Mouse (Mus musculus): ENCODE measurements around the gene Bglap3.
"Not testable (repeated sequence)": the region's sequence is repeated elsewhere in the genome, so short reads cannot be mapped to it uniquely, and the experiment has no call there.

Bglap3 gene

DNA sequence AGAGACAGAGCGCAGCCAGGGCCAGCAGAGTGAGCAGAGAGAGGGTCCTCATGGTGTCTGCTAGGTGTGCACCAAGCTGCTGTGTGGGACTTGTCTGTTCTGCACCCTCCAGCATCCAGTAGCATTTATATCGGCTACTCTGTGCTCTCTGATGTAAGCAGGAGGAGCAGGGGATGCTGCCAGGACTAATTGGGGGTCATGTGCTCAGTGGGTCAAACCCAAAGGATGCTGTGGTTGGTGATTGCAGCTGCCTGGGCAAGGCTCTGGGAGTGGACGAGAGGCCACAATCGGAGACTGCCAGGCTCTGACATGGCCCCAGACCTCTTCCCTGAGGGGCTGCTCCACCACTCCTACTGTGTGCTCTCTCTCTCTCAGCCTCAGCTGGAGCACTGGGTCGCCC, 6.1 kb upstream of the Bglap3 start, which contains the start of gene Bglap2:
Bglap2 (minus strand) TSS at position 101 of the 400 bp plus-strand sequence.
- in situ Hi-C loops (cut with MseI, MboI), result not testable (repeated sequence)

DNA sequence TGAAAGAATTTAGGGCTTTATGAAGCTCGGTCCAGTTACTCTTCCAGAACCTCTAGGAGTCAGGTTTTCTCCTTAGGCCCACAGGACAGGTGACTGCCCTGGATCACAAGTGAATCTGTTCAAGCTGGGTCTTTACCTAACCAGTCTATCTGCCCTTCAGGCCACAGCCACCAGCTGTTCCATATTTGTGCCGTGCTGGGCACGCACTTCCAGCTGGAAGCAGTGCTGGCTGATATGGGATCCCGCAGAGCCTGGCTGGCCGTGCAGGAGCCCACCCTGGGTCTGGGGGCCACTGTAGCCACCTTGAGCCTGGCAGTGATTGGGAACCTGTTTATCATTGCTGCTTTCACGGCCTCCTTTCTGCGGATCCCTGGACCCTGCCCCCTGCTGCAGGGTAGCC, 4.1 kb upstream of the Bglap3 start:
- in situ Hi-C loops (cut with MseI, MboI), result not testable (repeated sequence)

DNA sequence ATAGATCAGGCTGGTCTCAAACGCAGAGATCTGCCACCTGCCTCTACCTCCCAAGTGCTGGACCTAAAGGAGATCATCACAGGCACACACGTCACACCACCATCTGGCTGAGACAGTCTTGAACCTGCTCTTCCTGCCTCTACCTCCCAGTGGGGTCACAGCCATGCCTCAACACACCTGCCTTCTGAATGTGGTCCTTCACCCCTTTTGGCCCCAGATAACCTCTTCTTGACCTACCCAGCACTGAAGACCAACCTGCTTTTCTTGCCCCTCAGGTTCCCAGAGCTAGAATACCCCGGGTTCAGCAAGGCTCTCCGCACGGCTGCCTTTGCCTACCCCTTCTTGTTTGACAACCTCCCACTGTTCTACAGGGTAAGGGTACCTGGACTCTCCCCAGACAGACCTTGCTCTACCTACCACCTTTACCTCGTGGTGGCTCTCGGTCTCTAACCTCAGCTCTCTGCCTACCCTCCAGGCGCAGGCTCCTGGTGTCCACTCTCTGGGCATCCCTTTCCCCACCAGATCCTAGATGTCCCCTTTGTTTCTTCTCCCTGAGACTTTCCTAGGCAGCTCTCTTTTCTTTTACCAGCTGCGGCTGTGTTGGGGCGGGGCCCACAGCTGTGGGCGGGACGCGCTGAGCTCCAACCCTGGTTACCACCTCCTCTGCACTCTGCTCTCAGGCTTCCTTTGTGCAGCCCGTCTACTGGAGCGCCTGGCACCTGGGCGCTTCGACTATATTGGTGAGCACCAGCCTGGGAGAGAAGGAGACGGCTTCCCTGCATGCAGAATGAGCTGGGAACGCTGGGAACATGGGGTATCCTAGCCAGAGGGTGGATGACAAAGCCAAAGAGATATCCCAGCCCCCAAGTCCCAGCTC, 3.4 kb upstream of the Bglap3 start:
- in situ Hi-C loops (cut with MseI, MboI), result not testable (repeated sequence)

DNA sequence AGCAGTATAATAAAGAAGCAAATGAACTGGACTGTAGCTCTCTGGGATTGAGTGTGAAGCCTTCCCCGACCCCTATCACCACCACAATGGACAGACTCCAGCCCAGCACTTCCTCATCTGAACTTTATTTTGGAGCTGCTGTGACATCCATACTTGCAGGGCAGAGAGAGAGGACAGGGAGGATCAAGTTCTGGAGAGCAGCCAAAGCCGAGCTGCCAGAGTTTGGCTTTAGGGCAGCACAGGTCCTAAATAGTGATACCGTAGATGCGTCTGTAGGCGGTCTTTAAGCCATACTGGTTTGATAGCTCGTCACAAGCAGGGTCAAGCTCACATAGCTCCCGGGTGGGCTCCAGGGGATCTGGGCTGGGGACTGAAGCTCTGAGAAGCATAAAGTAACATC, 4.0 kb downstream of the Bglap3 start:
- in situ Hi-C loops (cut with MseI, MboI), result not testable (repeated sequence)

DNA sequence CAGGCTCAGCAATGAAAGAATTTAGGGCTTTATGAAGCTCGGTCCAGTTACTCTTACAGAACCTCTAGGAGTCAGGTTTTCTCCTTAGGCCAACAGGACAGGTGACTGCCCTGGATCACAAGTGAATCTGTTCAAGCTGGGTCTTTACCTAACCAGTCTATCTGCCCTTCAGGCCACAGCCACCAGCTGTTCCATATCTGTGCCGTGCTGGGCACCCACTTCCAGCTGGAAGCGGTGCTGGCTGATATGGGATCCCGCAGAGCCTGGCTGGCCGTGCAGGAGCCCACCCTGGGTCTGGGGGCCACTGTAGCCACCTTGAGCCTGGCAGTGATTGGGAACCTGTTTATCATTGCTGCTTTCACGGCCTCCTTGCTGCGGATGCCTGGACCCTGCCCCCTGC, 5.0 kb downstream of the Bglap3 start:
- in situ Hi-C loops (cut with MseI, MboI), result not testable (repeated sequence)

DNA sequence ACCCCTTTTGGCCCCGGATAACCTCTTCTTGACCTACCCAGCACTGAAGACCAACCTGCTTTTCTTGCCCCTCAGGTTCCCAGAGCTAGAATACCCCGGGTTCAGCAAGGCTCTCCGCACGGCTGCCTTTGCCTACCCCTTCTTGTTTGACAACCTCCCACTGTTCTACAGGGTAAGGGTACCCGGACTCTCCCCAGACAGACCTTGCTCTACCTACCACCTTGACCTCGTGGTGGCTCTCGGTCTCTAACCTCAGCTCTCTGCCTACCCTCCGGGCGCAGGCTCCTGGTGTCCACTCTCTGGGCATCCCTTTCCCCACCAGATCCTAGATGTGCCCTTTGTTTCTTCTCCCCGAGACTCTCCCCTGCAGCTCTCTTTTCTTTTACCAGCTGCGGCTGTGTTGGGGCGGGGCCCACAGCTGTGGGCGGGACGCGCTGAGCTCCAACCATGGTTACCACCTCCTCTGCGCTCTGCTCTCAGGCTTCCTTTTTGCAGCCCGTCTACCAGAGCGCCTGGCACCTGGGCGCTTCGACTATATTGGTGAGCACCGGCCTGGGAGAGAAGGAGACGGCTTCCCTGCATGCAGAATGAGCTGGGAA, 5.6 kb downstream of the Bglap3 start:
- in situ Hi-C loops (cut with MseI, MboI), result not testable (repeated sequence)

DNA sequence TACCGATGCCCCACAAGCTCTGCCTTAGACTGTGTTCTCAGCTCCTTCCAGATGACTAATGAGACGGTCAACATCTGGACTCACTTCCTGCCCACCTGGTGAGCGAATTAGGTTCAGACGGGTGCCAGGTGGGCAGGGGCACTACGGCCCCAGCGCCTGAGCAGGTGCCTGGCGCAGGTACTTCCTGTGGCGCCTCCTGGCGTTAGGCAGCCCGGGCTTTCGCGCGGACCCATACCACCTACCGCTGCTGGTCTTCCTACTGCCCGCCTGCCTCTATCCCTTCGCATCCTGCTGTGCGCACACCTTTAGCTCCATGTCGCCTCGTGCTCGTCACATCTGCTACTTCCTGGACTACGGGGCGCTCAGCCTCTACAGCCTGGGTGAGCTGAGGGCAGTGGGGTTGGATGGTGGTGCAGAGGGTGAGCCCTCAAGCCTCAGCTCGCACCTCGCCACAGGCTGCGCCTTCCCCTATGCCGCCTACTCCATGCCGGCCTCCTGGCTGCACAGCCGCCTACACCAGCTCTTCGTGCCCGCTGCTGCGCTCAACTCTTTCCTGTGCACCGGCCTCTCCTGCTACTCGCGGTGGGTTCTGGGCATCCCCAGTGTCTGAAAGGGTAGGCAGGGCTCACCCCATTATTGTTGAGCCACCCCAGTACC, 6.7 kb downstream of the Bglap3 start:
- in situ Hi-C loops (cut with MseI, MboI), result no loop called here

DNA sequence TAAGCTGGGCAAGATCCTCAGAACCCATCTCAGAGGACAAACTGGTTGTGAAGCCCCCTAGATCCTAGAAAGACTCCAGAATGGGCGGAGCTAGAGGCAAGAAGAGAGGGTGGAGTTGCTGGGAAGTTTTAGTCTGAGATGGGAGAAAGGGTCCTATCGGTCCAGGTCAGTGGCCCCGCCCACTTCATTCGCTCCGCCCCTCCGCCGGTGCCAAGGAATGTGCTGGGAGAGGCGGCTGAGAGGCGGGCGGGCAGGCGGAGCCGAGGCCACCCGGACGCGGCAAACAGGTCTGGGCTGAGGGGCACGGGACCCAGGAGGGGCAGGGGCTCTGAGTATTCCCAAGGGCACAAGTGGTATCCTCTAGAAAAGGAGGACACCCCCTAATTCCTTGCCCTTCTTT, 8.2 kb downstream of the Bglap3 start, which contains the start of gene Paqr6:
Paqr6 (plus strand) TSS at position 248 of the 400 bp plus-strand sequence.
- in situ Hi-C loops (cut with MseI, MboI), result no loop called here

DNA sequence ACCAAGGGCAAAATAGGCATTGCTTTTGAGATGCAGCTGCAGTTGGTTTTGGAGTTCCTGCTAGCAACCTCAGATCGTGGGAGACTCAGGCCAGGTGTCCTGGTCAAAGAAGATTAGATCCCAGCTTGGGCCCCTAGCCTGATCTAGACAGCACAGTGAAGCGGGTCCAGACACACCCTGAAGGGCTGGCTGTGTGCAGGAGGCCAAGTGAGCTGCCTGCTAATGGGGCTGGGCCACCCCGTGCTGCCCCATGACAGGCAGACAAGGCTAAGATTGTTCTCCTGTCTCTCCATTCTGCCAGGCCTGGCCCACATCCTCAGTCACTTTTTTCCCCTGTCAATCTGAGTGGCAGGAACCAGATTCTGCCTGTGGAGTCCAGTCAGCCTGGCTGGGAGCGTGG, 8.8 kb downstream of the Bglap3 start:
- in situ Hi-C loops (cut with MseI, MboI), result no loop called here

DNA sequence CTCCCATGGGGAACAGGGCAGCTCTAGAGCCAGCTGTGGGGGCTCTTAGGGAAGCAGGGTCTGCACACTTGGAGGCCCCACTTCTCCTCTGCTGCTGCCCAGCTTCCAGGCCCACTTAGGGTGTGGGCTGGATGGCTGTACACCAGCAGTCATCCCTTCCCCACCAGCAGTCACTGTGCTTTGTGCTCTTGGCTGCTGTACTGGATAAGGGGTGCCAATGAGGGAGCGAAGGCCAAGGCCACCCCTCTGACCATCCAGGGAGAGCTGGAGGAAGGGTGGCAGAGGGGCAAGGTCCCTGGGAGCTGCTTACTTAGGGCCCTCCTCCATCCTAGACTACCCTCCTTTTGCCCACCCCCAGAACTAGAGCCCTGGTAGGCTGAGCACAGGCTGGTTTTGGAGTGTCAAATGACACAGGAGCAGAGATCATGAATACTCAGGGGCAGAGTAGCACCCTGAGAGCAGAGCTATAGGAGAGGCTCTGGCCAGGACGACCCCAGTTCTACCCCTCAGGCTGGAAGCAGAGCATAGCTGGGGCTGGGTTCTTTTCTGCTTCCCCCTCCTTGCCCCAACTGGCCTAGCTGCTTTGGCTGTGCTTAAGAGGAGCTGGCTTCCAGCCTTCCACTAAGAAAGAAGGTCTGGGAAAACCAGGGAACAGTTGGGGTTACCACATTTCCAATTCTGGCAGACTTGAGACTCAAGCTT, 10.8 kb downstream of the Bglap3 start:
- in situ Hi-C loops (cut with MseI, MboI), result no loop called here

DNA sequence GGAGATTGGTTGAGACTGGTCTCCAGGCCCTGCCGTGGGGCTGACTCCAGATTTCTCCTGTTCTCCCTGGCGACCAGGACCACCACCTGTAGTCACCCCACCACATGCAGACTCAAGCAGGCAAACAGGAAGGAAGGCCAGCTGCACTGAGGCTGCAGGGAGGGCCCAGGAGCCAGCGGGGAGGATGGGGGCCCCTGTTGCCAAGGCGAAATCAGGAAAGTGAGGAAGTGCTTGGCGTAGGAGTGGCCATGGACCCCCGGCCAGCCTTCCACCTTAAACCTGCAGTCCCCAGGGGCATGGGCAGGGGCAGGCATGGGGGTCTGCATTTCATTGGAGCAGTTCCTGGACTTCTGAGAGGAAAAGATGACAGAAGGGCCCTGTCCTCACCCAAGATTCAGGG, 11.4 kb downstream of the Bglap3 start:
- in situ Hi-C loops (cut with MseI, MboI), result no loop called here

DNA sequence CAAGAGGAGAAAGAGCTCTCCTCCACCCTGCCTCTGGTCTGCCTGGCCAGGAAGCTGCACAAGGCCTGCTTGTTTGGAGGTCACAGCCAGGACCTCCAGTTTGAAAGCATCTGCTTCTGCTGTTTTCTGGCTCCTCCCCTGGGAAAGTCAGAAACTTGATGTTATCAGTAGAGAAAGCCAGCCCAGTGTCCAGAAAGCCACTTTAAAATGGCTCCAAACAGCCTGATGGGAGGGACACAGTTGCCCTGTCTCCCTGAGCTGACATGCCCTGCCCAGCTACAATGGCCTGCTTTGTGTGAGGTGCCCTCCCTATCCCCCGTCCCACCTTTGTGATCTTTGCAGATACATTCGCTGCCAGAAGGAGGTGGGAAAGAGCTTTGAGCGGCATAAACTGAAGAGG, 12.6 kb downstream of the Bglap3 start:
- in situ Hi-C loops (cut with MseI, MboI), result no loop called here

DNA sequence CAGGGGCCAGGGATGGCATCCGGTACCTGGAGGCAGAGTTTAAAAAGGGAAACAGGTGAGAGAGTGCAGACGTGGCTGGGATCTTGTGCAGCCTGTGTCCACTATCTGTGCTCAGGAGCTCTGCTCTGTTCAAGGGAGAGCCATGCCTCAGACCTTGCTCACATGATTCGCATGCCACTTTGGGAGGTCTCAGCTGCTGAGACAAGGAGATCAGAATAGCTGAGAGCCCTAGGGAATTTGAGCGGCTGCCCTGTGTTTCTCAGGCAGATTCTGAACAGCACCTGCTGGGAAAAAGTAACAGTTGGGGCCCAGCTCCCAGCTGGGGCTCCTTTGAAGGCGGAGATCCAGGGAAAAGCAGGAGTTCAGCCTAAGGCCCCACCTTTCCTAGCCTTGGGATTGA, 13.0 kb downstream of the Bglap3 start:
- in situ Hi-C loops (cut with MseI, MboI), result no loop called here

DNA sequence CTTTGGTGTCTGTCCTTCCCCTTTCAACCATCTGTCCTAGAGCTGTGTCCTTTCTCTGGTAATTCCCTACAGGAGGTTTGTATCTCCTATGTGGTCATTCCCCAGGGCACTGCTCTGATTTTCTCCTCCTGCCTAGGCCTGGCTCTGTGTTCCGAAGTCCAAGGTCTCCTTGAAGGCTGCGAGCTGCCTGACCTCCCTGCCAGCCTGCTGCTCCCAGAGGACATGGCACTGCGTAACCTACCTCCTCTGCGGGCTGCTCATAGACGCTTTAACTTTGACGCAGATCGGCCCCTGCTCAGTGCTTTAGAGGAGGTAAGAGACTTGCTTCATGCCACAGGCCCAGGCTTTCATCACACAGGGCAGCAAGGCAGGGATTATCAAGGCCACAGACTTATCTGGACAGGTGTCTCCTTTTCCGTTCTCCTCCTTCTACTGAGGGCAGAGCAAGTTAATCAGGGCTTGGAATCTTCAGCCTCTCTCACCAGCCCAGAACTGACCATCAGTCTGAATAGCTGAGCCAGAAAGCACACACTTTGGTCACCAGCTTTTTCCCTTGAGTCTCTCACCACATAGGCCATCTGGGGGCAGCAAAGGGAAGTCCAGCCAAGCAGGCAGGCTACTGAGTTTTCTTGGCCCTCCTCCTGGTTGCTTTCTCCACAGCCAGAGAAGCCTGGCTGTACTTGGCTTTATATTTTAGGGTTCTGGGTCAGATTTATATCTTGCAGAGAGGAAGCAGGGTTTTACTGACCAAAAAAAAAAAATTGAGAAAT, 18.0 kb downstream of the Bglap3 start:
- in situ Hi-C loops (cut with MseI, MboI), result no loop called here

DNA sequence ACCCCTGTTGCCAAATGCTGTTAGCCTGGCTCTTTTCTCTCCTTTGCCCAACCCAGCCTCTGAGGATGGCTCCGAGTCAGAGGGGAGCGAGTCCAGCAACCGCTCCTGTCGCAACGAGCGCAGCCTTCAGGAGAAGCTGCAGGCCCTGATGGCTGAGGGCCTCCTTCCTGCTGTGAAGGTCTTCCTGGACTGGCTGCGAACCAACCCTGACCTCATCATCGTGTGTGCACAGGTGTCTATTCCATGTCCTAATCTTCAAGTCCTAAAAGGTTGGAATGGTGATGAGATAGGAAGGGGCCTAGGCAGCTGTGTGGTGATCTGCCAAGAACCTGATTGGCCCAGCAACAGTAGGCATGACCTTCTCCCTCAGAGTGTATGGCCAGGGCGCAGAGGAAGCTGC, 19.6 kb downstream of the Bglap3 start:
- in situ Hi-C loops (cut with MseI, MboI), result no loop called here

DNA sequence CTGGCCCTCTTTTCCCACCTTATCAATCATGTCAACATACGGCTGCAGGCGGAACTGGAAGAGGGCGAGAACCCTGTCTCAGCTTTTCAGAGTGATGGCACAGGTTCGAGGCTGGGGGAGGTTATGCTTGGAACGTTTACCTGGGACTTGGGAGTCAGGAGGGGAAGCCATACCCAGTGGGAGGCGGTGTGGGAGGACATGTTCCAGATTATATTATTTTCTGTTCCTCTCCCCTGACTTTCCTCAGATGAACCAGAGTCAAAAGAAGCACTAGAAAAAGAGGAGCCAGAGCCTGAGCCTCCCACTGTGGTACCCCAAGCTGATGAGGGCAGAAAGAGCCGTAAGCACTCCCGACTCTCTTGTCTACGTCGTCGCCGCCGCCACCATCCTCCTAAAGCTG, 21.8 kb downstream of the Bglap3 start:
- in situ Hi-C loops (cut with MseI, MboI), result no loop called here

DNA sequence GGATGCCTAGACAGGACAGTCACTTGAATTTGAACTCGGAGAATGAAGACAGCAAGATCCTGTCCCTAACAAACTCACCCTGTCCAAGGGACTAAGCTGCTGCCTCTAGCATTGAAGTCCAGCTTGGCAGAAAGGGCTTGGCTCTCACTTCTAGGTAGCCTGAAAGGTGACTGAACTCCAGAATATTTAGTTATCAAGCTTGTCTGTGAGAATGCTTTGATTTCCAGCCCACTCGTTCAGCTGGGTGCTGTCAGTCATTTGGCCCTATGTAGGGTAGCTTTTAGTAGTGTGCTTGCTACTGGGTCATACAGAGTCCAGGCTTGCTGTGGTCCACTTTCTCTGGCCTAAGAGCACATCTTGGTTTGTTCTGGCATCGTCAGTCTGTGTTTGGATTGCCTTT, 33.5 kb downstream of the Bglap3 start:
- in situ Hi-C loops (cut with MseI, MboI), result no loop called here

DNA sequence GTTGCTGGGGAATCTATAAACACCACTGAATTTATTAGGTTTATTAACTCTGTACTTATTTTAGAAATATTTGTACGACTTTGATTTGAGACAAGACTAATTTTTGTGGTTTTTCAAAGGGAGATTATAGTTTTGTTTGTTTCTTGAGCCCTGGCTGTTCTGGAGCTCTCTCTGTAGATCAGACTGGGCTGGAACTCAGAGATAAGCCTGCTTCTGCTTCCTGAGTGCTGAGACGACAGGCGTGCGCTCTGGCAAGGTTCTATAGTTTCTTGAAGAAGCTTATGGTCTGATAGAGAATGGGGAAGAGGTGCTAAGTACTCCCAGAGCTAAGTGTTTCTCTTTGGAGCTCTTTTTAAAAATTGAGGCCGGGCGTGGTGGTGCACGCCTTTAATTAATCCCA, 34.2 kb downstream of the Bglap3 start:
- in situ Hi-C loops (cut with MseI, MboI), result no loop called here

DNA sequence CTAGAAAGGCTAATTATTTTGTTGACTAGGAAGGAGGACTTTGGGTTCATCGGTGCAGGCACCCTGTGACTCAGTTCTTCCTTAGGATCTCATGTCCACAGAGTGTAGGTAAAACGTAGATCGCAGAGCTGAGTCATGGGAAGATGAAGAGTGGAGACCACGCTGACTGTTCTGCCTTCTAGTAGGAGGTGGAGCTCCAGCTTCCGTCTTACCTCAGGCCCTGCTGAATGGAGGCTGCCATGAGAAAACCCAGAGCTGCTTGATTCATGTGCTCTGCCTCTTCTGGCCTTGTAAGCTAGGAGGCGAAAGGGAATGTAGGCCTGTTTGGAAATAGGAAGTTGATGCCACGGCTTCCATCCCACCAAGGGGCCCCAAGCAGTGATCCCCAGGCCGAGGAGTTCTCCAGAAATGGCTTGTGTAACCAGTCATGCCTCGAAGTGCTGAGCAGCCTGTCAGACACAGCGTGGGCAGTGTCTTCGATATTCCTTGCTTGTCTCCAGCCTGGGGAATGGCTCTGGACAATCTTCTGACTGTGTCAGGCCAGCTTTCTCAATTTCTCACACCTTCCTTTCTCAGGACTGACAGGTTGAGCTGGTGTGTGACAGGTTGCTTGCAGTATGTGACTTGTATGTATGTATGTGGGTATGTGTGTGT, 35.0 kb downstream of the Bglap3 start:
- in situ Hi-C loops (cut with MseI, MboI), result no loop called here
